Mouse (Mus musculus): ENCODE measurements around the gene Clec11a. TPM values are rescaled to one million over a fixed set of nuclear protein-coding genes. Genes with fewer than 3 reads are reported as not detected.
A peak's percentile ranks its signal among the peaks of the same experiment; 100 is the strongest.

The Clec11a gene
- total and polyA plus RNA-seq, 2 experiments from 2014 or later, result 3.2 to 3.5 TPM

DNA sequence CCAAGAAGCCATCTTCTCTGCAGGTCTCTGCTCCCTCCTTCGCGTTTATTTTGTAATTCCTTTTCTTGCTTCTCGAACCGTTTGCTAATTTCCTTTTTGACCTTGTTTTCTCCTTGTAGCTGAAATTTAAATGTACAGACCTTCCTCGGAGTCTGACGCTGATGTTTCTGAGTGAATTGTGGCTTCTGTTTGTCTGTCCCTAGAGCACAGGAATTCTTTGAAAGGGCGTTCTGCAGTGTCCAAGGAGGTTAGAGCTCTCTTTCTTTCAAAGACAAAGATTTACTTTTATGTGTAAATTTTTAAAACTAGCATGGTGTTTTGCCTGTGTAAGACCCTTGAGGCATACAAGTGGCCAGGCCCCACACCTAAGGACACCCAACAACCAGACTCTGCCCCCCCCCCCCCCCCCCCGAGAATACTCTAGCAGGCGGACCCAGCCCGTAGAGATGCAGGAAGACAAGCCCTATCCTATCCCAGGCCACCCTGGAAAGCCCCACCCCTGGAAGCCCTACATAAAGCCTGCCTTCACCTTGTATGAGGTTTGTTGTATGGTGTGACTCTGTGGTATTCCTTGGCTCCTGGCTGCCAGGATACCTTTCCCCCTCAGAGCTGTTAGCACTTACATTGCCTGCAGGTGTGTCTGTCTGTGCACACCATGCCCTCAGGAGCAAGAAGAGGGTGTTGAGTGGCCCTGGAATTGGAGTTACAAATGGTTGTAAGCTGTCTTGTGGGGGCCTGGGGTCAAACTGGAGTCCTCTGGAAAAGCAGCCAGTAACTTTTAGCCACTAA lies 30.0 kb downstream of the Clec11a start:
- no peak for TF ChIP-seq CTCF (IDR thresholded peaks at IDR 0.05)
- H3K4me3 ChIP-seq (ENCODE audit: low read depth, low read length), result no peak overlapping the region
- no peaks in the 10 kb centered on the region for H3K9me3 ChIP-seq (ENCODE audit: low read length)
- H3K27me3 ChIP-seq (ENCODE audit: insufficient read depth, low read length), result 0 out of 2 replicates have a peak, but pooled peaks cover 4% of the 10 kb centered on the region
- 62% methylated on average over 10 of the region's 10 CpGs for WGBS
- H3K9ac ChIP-seq (replicated peaks; ENCODE audit: low read length, poor library complexity, severe bottlenecking), result no peak overlapping the region
- H3K27ac ChIP-seq (ENCODE audit: low read depth, low read length), result no peak overlapping the region
- DNase-seq (ENCODE audit: low spot score) (no peak), ATAC-seq (ENCODE audit: low FRiP score) (no peak)
- no peak overlapping the region for H3K4me2 ChIP-seq (ENCODE audit: low read depth, low read length, poor library complexity, severe bottlenecking)
- no peaks in the 10 kb centered on the region for H3K4me1 ChIP-seq (ENCODE audit: insufficient read depth, low read length)
- no peaks in the 10 kb centered on the region for H3K36me3 ChIP-seq (ENCODE audit: insufficient read depth, low read length)

DNA sequence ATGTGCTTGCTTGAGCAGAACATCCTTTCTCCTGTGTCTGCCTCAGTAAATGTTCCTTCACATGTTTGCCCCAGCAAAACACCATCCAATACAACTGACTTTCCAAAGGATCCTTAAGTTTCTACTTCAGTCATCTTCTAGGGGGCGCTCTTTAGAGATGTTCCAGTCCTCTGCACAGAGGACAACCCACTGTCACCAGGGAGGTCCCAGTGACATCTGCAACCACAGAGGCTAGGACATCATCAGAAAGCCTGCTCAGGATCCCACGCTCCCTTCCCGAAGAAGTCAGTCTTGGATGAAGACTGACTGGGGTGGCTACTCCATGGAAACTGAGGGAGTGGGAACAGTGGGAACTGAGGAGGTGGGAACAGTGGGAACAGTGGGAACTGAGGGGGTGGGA lies 31.2 kb downstream of the Clec11a start:
- ATAC-seq (ENCODE audit: low FRiP score) (no peak), DNase-seq (ENCODE audit: low spot score) (no peak)
- Histone ChIP-seq H3K36me3 (ENCODE audit: insufficient read depth, low read length) (no peaks in the 10 kb centered on the region), H3K27me3 (ENCODE audit: insufficient read depth, low read length) (0 out of 2 replicates have a peak, but pooled peaks cover 4% of the 10 kb centered on the region), H3K27ac (ENCODE audit: low read depth, low read length) (no peak overlapping the region), H3K4me1 (ENCODE audit: insufficient read depth, low read length) (no peaks in the 10 kb centered on the region), H3K9ac (replicated peaks; ENCODE audit: low read length, poor library complexity, severe bottlenecking) (no peak overlapping the region), H3K9me3 (ENCODE audit: low read length) (no peaks in the 10 kb centered on the region), H3K4me3 (ENCODE audit: low read depth, low read length) (no peak overlapping the region), H3K4me2 (ENCODE audit: low read depth, low read length, poor library complexity, severe bottlenecking) (no peak overlapping the region)
- 0 out of 2 replicates have a peak, but pooled peaks have one; percentile 8 for TF ChIP-seq CTCF (IDR thresholded peaks at IDR 0.05)
- WGBS, result 78% methylated on average over 3 of the region's 3 CpGs

- Histone ChIP-seq H3K27ac (ENCODE audit: low read depth, low read length) (no peak overlapping the region), H3K36me3 (ENCODE audit: insufficient read depth, low read length) (no peaks in the 10 kb centered on the region), H3K4me1 (ENCODE audit: insufficient read depth, low read length) (no peaks in the 10 kb centered on the region), H3K9ac (replicated peaks; ENCODE audit: low read length, poor library complexity, severe bottlenecking) (no peak overlapping the region), H3K4me3 (ENCODE audit: low read depth, low read length) (no peak overlapping the region), H3K27me3 (ENCODE audit: insufficient read depth, low read length) (0 out of 2 replicates have a peak, but pooled peaks cover 4% of the 10 kb centered on the region), H3K4me2 (ENCODE audit: low read depth, low read length, poor library complexity, severe bottlenecking) (no peak overlapping the region), H3K9me3 (ENCODE audit: low read length) (no peaks in the 10 kb centered on the region)
- no peak for DNase-seq (ENCODE audit: low spot score)
- ATAC-seq (ENCODE audit: low FRiP score), result no peak
- TF ChIP-seq CTCF (IDR thresholded peaks at IDR 0.05), result no peak
- WGBS, result 51% methylated on average over 11 of the region's 11 CpGs
Observed at GRCm38 (mm10) chr7:44274096-44274495, 32.6 kb downstream of the Clec11a start.

GRCm38 (mm10) chr7:44273446-44273845 lies 33.3 kb downstream of the Clec11a start:
- Histone ChIP-seq H3K9ac (replicated peaks; ENCODE audit: low read length, poor library complexity, severe bottlenecking) (0 out of 2 replicates have a peak overlapping the region, but pooled peaks have one; percentile 33), H3K36me3 (ENCODE audit: insufficient read depth, low read length) (no peaks in the 10 kb centered on the region), H3K4me1 (ENCODE audit: insufficient read depth, low read length) (no peaks in the 10 kb centered on the region), H3K27me3 (ENCODE audit: insufficient read depth, low read length) (0 out of 2 replicates have a peak, but pooled peaks cover 4% of the 10 kb centered on the region), H3K27ac (ENCODE audit: low read depth, low read length) (no peak overlapping the region), H3K4me2 (ENCODE audit: low read depth, low read length, poor library complexity, severe bottlenecking) (no peak overlapping the region), H3K9me3 (ENCODE audit: low read length) (no peaks in the 10 kb centered on the region), H3K4me3 (ENCODE audit: low read depth, low read length) (no peak overlapping the region)
- WGBS, result 55% methylated on average over 7 of the region's 7 CpGs
- ATAC-seq (ENCODE audit: low FRiP score), result no peak
- DNase-seq (ENCODE audit: low spot score), result no peak
- no peak for TF ChIP-seq CTCF (IDR thresholded peaks at IDR 0.05)

DNA sequence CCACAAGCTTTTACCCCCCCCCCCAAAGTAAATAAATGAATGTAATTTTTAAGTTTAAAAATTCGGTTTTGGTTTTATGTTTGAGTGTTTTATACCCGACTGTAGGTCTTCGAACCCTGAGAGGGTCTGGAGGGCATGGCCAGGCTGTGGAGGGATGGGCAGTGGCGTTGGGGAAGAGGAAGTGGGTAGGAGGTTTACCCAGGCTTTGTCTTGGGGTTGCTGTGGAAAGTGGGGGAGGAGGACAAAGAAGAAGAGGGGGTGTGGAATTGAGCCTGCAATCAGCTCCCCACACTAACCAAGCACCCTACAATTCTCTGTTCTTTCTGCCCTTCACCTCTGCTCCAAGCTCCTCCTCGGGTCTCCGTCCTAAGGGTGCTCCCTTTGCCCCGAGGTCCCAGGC lies 34.2 kb downstream of the Clec11a start:
- H3K36me3 ChIP-seq (ENCODE audit: insufficient read depth, low read length), result no peaks in the 10 kb centered on the region
- ATAC-seq (ENCODE audit: low FRiP score) (no peak), DNase-seq (ENCODE audit: low spot score) (no peak)
- H3K4me2 ChIP-seq (ENCODE audit: low read depth, low read length, poor library complexity, severe bottlenecking), result no peak overlapping the region
- H3K4me1 ChIP-seq (ENCODE audit: insufficient read depth, low read length), result no peaks in the 10 kb centered on the region
- 92% methylated on average over 7 of the region's 7 CpGs for WGBS
- no peak overlapping the region for H3K27ac ChIP-seq (ENCODE audit: low read depth, low read length)
- no peak overlapping the region for H3K4me3 ChIP-seq (ENCODE audit: low read depth, low read length)
- no peak overlapping the region for H3K9ac ChIP-seq (replicated peaks; ENCODE audit: low read length, poor library complexity, severe bottlenecking)
- H3K27me3 ChIP-seq (ENCODE audit: insufficient read depth, low read length), result 0 out of 2 replicates have a peak, but pooled peaks cover 4% of the 10 kb centered on the region
- no peak for TF ChIP-seq CTCF (IDR thresholded peaks at IDR 0.05)
- H3K9me3 ChIP-seq (ENCODE audit: low read length), result no peaks in the 10 kb centered on the region

DNA sequence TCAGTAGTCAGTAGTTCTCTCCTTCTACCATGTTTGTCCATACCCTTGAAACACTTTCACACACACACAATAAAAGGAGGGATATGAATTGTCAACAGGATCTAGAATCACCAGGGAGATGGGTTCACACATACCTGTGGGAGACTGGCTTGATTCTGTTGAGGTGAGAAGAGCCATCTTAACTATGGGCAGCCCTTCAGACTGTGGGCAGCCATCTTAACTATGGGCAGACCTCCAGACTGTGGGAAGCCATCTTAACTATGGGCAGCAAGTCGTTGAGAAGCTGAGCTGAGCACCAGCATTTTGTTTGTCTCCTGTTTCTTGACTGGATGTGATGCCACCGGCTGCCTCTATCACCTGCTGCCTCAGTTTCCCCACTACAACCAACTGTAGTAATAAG lies 35.4 kb downstream of the Clec11a start:
- 67% methylated on average over 2 of the region's 2 CpGs for WGBS
- no peak for TF ChIP-seq CTCF (IDR thresholded peaks at IDR 0.05)
- Histone ChIP-seq H3K27ac (ENCODE audit: low read depth, low read length) (no peak overlapping the region), H3K36me3 (ENCODE audit: insufficient read depth, low read length) (no peaks in the 10 kb centered on the region), H3K27me3 (ENCODE audit: insufficient read depth, low read length) (0 out of 2 replicates have a peak, but pooled peaks cover 4% of the 10 kb centered on the region), H3K4me3 (ENCODE audit: low read depth, low read length) (no peak overlapping the region), H3K4me2 (ENCODE audit: low read depth, low read length, poor library complexity, severe bottlenecking) (no peak overlapping the region), H3K4me1 (ENCODE audit: insufficient read depth, low read length) (no peaks in the 10 kb centered on the region), H3K9me3 (ENCODE audit: low read length) (no peaks in the 10 kb centered on the region), H3K9ac (replicated peaks; ENCODE audit: low read length, poor library complexity, severe bottlenecking) (no peak overlapping the region)
- DNase-seq (ENCODE audit: low spot score) (peak; percentile 68), ATAC-seq (ENCODE audit: low FRiP score) (peak; percentile 53; the same call in 1 of the 2 replicates)
